Mouse (Mus musculus): ENCODE measurements around the gene Mknk2. TPM values are rescaled to one million over a fixed set of nuclear protein-coding genes. Genes with fewer than 3 reads are reported as not detected.

Mknk2 gene
- polyA plus RNA-seq, 1 experiment from 2014 or later: 103 TPM

DNA sequence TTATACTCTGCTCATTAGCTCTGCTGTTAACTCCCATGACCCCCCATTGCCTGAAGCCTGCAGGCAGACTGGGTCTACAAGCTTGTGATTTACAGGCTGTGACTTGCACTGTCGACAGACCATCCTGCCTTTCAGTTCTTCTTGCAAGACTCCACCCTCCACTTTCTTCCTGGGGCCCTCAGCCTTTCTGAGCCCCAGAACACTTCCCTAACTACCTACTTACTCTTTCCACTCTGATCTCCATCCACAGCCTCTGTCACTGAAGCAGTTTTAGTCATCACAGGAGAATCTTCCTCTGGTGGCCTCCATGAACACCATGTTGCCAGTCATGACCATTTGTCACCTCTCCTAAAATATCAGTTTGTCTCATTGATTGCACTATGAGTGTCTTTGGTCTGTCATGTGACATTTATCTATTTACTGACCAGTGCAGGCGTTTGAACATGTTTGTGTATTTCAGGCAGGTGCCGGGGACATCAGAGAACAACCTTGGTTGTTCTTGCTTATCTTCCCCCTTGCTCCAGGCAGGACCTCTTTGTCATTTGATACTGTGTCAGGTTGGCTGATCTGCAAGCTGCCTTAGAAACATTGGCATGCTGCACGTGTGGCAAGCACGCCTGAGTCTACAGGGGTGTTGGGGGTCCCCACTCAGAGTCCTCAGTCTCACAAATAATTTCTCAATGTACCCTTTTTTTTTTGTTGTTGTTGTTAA, 14.3 kb downstream of the Mknk2 start:
- no peak for TF ChIP-seq EP300 (IDR thresholded peaks at IDR 0.05)
- no peak for TF ChIP-seq CTCF (IDR thresholded peaks at IDR 0.05)
- H3K27ac ChIP-seq (ENCODE audit: low read length): peak overlapping the region; percentile 94
- WGBS: 24% methylated on average over 5 of the region's 5 CpGs
- no peak overlapping the region for H3K4me3 ChIP-seq (ENCODE audit: low read depth, low read length)
- H3K4me1 ChIP-seq (ENCODE audit: insufficient read depth, low read depth, low read length): peaks cover 23% of the 10 kb centered on the region; the same call in 1 of the 2 replicates
- H3K4me2 ChIP-seq (replicated peaks; ENCODE audit: low read depth, low read length): no peak overlapping the region
- no peak overlapping the region for H3K9ac ChIP-seq (replicated peaks; ENCODE audit: low read depth)
- H3K9me3 ChIP-seq (ENCODE audit: low read length): no peaks in the 10 kb centered on the region
- ATAC-seq: no peak
- peaks cover 22% of the 10 kb centered on the region for H3K36me3 ChIP-seq (ENCODE audit: insufficient read depth, low read length)
- H3K27me3 ChIP-seq (replicated peaks; ENCODE audit: insufficient read depth, low read length): no peaks in the 10 kb centered on the region
- DNase-seq (ENCODE audit: low spot score): peak; percentile 42

DNA sequence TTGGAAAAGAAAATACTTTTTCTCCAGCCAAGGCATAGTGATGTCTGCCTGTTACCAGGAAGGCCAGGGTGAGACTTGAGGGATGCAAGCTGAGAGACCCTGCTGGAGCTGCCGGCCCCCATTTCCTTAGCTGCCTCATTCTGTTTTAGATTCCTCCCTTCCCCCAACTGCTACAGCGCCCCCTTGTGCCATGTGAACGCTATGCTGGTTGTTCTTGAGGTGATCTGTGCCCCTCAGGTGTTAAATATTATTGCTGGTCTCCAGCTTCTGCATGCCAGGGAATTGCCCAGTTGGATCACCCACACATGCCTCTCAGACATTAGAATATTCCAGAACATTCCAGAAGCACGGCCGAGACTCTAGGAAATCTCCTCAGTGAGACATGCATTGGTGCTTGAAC, 16.8 kb downstream of the Mknk2 start:
- Histone ChIP-seq H3K4me3 (ENCODE audit: low read depth, low read length) (no peak overlapping the region), H3K27ac (ENCODE audit: low read length) (no peak overlapping the region; the same call in 1 of the 2 replicates), H3K4me2 (replicated peaks; ENCODE audit: low read depth, low read length) (no peak overlapping the region), H3K9me3 (ENCODE audit: low read length) (no peaks in the 10 kb centered on the region), H3K36me3 (ENCODE audit: insufficient read depth, low read length) (no peaks in the 10 kb centered on the region), H3K27me3 (replicated peaks; ENCODE audit: insufficient read depth, low read length) (no peaks in the 10 kb centered on the region), H3K9ac (replicated peaks; ENCODE audit: low read depth) (no peak overlapping the region), H3K4me1 (ENCODE audit: insufficient read depth, low read depth, low read length) (peaks cover 22% of the 10 kb centered on the region; the same call in 1 of the 2 replicates)
- peak; percentile 72 for DNase-seq (ENCODE audit: low spot score)
- 25% methylated on average over 5 of the region's 5 CpGs for WGBS
- TF ChIP-seq EP300 (IDR thresholded peaks at IDR 0.05) (peak; percentile 57), CTCF (IDR thresholded peaks at IDR 0.05) (peak; percentile 83)
- no peak for ATAC-seq

DNA sequence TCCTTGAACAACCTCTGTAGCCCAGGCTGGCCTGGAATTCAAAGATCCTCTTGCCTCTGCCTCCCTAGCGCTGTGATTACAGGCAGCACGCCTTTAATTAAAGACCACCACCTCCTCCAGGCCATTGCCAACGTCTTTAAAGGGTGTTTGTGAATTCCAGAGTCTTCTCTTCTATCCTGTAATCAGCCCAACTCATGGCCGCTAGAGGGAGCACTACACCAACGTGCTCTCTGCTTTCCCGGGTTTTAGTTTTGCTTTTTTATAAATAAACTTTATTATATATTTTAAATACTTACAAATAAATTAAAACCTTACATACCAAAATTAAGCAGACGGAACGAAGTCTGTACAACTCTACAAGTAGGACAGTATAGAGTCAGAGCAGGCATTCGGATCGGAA, 18.7 kb downstream of the Mknk2 start:
- Histone ChIP-seq H3K27ac (ENCODE audit: low read length) (no peak overlapping the region), H3K9ac (replicated peaks; ENCODE audit: low read depth) (no peak overlapping the region), H3K9me3 (ENCODE audit: low read length) (no peaks in the 10 kb centered on the region), H3K36me3 (ENCODE audit: insufficient read depth, low read length) (no peaks in the 10 kb centered on the region), H3K4me2 (replicated peaks; ENCODE audit: low read depth, low read length) (peak overlapping the region; percentile 39), H3K27me3 (replicated peaks; ENCODE audit: insufficient read depth, low read length) (no peaks in the 10 kb centered on the region), H3K4me3 (ENCODE audit: low read depth, low read length) (peak overlapping the region; percentile 14; the same call in 1 of the 2 replicates), H3K4me1 (ENCODE audit: insufficient read depth, low read depth, low read length) (peaks cover 16% of the 10 kb centered on the region; the same call in 1 of the 2 replicates)
- DNase-seq (ENCODE audit: low spot score) (peak; percentile 85), ATAC-seq (no peak)
- WGBS: 9% methylated on average over 10 of the region's 10 CpGs
- TF ChIP-seq EP300 (IDR thresholded peaks at IDR 0.05) (no peak), CTCF (IDR thresholded peaks at IDR 0.05) (peak; percentile 78)

DNA sequence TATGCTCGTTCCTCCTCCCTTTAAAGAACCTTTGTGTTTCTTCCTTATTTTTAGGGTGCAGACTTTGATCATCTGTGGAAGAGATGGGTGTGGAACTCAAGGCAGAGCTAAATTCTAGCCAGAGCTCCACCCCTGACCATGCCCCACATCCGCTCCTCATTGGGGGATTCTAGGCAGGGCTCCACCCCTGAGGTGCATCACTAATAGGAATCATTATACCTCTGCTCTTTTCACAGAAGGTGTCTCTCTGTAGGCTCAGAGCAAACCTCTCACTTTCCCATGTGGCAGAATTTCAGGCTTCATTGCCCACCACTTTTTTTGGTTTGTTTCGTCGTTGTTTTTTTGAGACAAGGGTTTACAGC, 19.1 kb downstream of the Mknk2 start:
- WGBS: 60% methylated on average over 4 of the region's 4 CpGs
- H3K36me3 ChIP-seq (ENCODE audit: insufficient read depth, low read length): no peaks in the 10 kb centered on the region
- no peak overlapping the region for H3K27ac ChIP-seq (ENCODE audit: low read length)
- TF ChIP-seq CTCF (IDR thresholded peaks at IDR 0.05) (no peak), EP300 (IDR thresholded peaks at IDR 0.05) (no peak)
- H3K4me2 ChIP-seq (replicated peaks; ENCODE audit: low read depth, low read length): no peak overlapping the region
- DNase-seq (ENCODE audit: low spot score): no peak
- no peak for ATAC-seq
- H3K4me3 ChIP-seq (ENCODE audit: low read depth, low read length): no peak overlapping the region
- no peaks in the 10 kb centered on the region for H3K27me3 ChIP-seq (replicated peaks; ENCODE audit: insufficient read depth, low read length)
- H3K9ac ChIP-seq (replicated peaks; ENCODE audit: low read depth): no peak overlapping the region
- no peaks in the 10 kb centered on the region for H3K9me3 ChIP-seq (ENCODE audit: low read length)
- peaks cover 12% of the 10 kb centered on the region; the same call in 1 of the 2 replicates for H3K4me1 ChIP-seq (ENCODE audit: insufficient read depth, low read depth, low read length)

DNA sequence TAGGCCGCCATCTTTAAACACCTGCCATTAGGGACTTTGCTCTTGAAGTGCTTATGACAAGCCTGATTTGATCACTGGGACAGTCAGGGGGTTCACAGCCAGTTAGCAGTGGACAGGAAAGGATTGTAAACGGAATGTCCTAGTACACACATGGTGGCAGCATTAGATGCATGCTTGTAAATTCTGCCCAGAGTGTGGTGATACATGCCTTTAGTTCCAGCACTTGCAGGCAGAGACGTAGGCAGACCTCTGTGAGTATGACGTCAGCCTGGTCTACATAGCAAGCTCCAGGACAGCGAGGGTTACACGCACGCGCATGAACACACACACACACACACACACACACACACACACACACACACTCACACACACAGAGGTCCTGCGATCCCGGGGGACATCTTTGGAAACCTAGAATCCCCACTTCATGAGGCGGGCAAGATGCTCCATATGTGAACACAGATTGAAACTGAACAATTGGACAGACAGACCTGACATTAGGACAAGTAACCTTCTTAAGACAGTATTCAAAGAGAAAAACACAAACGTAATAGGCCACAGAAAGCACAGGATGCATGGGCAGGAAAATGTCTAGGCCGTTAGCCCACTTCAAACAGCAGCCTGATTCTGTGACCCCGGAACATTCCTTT, 19.6 kb downstream of the Mknk2 start:
- no peak for ATAC-seq
- Histone ChIP-seq H3K4me1 (ENCODE audit: insufficient read depth, low read depth, low read length) (peaks cover 8% of the 10 kb centered on the region; the same call in 1 of the 2 replicates), H3K36me3 (ENCODE audit: insufficient read depth, low read length) (no peaks in the 10 kb centered on the region), H3K9ac (replicated peaks; ENCODE audit: low read depth) (no peak overlapping the region), H3K9me3 (ENCODE audit: low read length) (no peaks in the 10 kb centered on the region), H3K4me3 (ENCODE audit: low read depth, low read length) (no peak overlapping the region), H3K27ac (ENCODE audit: low read length) (no peak overlapping the region), H3K4me2 (replicated peaks; ENCODE audit: low read depth, low read length) (no peak overlapping the region), H3K27me3 (replicated peaks; ENCODE audit: insufficient read depth, low read length) (no peaks in the 10 kb centered on the region)
- WGBS: 88% methylated on average over 14 of the region's 14 CpGs
- TF ChIP-seq CTCF (IDR thresholded peaks at IDR 0.05): no peak
- TF ChIP-seq EP300 (IDR thresholded peaks at IDR 0.05): no peak
- no peak for DNase-seq (ENCODE audit: low spot score)

DNA sequence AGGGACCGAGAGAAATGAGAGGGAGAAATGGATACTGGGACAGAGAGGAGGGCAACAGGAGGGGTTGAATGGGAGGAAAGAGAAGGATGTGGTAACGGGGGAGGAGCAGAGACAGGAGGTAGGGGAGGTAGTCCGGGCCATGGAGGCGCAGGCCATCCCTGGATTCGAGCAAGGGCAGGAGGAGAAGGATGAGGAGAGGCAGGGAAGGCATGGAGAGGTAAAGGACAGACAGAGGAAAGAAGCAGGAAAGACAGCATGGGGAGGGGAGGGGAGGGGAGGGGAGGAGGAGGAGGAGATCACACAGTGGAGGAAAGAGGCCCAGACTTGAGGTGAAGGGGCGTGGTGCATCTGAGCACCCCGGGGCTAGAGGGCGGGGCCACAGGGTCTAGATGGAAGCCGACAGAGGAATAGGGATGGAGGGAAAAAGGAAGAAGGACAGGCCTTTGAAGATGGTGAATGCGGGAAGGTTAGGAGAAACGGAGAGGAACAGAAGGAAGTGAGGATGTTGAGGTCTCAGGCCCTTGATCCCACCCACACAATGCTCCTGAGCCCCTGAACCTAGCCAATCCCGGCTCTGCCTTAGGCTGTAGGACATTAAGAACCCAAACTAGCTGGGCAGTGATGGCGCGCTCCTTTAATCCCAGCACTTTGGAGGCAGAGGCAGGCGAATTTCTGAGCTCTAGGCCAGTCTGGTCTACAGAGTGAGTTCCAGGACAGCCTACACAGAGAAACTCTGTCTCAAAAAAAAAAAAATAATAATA, 20.9 kb downstream of the Mknk2 start, which contains the start of gene Btbd2:
Btbd2 (minus strand) TSS at position 209 of the 761 bp plus-strand sequence.
- ATAC-seq: peak; percentile 20
- Histone ChIP-seq H3K36me3 (ENCODE audit: insufficient read depth, low read length) (no peaks in the 10 kb centered on the region), H3K27me3 (replicated peaks; ENCODE audit: insufficient read depth, low read length) (no peaks in the 10 kb centered on the region), H3K27ac (ENCODE audit: low read length) (peak within 1 kb of the TSS; percentile 84), H3K9ac (replicated peaks; ENCODE audit: low read depth) (peak within 1 kb of the TSS; percentile 89), H3K4me3 (ENCODE audit: low read depth, low read length) (peak within 1 kb of the TSS; percentile 87), H3K9me3 (ENCODE audit: low read length) (no peaks in the 10 kb centered on the region), H3K4me2 (replicated peaks; ENCODE audit: low read depth, low read length) (peak within 1 kb of the TSS; percentile 97), H3K4me1 (ENCODE audit: insufficient read depth, low read depth, low read length) (peaks cover 5% of the 10 kb centered on the region; the same call in 1 of the 2 replicates)
- peak; percentile 57 for DNase-seq (ENCODE audit: low spot score)
- WGBS: 21% methylated on average over 15 of the region's 15 CpGs
- no peak for TF ChIP-seq EP300 (IDR thresholded peaks at IDR 0.05)
- no peak for TF ChIP-seq CTCF (IDR thresholded peaks at IDR 0.05)

All from lung, postnatal 0 days (tissue).